Mouse (Mus musculus) skeletal muscle tissue, postnatal 0 days (tissue): Measurements from ENCODE around the gene Noc4l. TPM values are rescaled to one million over a fixed set of nuclear protein-coding genes. Genes with fewer than 3 reads are reported as not detected.

Experiments
- microRNA-seq, 2 experiments: library from miRNA; unstranded; fragments of <30 nt; microRNA quantifications; one replicate each; pipeline ENCODE4; 2016
- polyA plus RNA-seq: library from polyadenylated mRNA; unstranded; fragments of >200 nt; fragmentation: Nextera tagmentation; extraction: Ambion mirVana; gene quantifications from 2 replicates; pipeline ENCODE4 v1.2.1, GENCODE M21; 2015

Noc4l gene
- 15.6 and 17.5 TPM in 2 replicates for polyA plus RNA-seq

GRCm38 (mm10) chr5:110652719-110653648 is at the start of gene Noc4l, which contains the start of gene Ddx51:
Gene Noc4l (minus strand): TSS chr5:110653417.
Gene Ddx51 (plus strand): TSS chr5:110653451.

Small RNA genes within 50 kb of the gene (microRNA-seq; reads per million reads assigned to microRNA genes)
- gene Mir7026, result 0.42 to 0.51 reads per million in 2 experiments

Other genes starting within 250 kb of the Noc4l start
- 6.8 and 9.2 TPM in 2 replicates for gene Fbrsl1, start 204.9 kb downstream of the Noc4l start, polyA plus RNA-seq
- 0.15 and 0.21 TPM in 2 replicates for gene Galnt9, start 109.1 kb downstream of the Noc4l start, polyA plus RNA-seq
- gene Ddx51, start within 50 bp of the Noc4l start, polyA plus RNA-seq, result 7.4 and 7.8 TPM in 2 replicates
- gene Ep400, start 117.3 kb upstream of the Noc4l start, polyA plus RNA-seq, result 14.6 and 16.8 TPM in 2 replicates
- gene Pus1, start 127.2 kb upstream of the Noc4l start, polyA plus RNA-seq, result 15.1 and 15.4 TPM in 2 replicates
- 5.1 and 5.9 TPM in 2 replicates for gene Ulk1, start 156.7 kb upstream of the Noc4l start, polyA plus RNA-seq
- gene Hscb, start 186.4 kb upstream of the Noc4l start, polyA plus RNA-seq, result 14.8 and 18.0 TPM in 2 replicates
- 5.5 and 7.7 TPM in 2 replicates for gene Chek2, start 186.6 kb upstream of the Noc4l start, polyA plus RNA-seq
- gene Ttc28, start 226.4 kb upstream of the Noc4l start, polyA plus RNA-seq, result 4.0 and 4.5 TPM in 2 replicates